In genomic region chr17:67912640-67913039, GRCm38 (mm10) we compare ENCODE assay signal across 10 mouse cellular contexts.
DNase-seq lines count a peak whose midpoint lies in the region; ATAC-seq and TF ChIP-seq lines count a peak whose summit lies in the region.
"Had no signal": no experiment of that assay in that cellular context is flagged by ENCODE, and none has a peak within 500 bp of the region (broad histone marks: within the 10 kb centered on the region; RNA-seq: fewer than 3 reads in every experiment).

No protein-coding gene starts in this region.

- no peaks in the 10 kb centered on the region for H3K27me3 ChIP-seq in testis, adult 2 months (ENCODE audit: control insufficient read depth, insufficient read depth, low read length)
- H3K27me3 ChIP-seq in kidney, adult 2 months (replicated peaks; ENCODE audit: control insufficient read depth, insufficient read depth, low read length), result no peaks in the 10 kb centered on the region
- H3K27me3 ChIP-seq in lung, postnatal 0 days (replicated peaks; ENCODE audit: insufficient read depth, low read length), result no peaks in the 10 kb centered on the region

- H3K27ac ChIP-seq in testis, adult 2 months (ENCODE audit: control insufficient read depth, insufficient read depth, low read depth, low read length), result no peak overlapping the region
- peak overlapping the region; percentile 50 for H3K27ac ChIP-seq in gastrocnemius, adult 2 months
- no peak overlapping the region for H3K27ac ChIP-seq in kidney, adult 2 months (ENCODE audit: insufficient read depth, low read depth, low read length)
- H3K27ac ChIP-seq in lung, postnatal 0 days (ENCODE audit: low read length), result no peak overlapping the region
- H3K27ac ChIP-seq: macrophage had no signal

- no peaks in the 10 kb centered on the region for H3K4me1 ChIP-seq in testis, adult 2 months (ENCODE audit: control insufficient read depth, insufficient read depth, low read length)
- no peaks in the 10 kb centered on the region for H3K4me1 ChIP-seq in kidney, adult 2 months (ENCODE audit: control insufficient read depth, insufficient read depth, low read length)
- 0 out of 2 replicates have a peak, but pooled peaks cover 4% of the 10 kb centered on the region for H3K4me1 ChIP-seq in lung, postnatal 0 days (ENCODE audit: insufficient read depth, low read depth, low read length)

- no peak overlapping the region for H3K9ac ChIP-seq in lung, postnatal 0 days (replicated peaks; ENCODE audit: low read depth)

- peak; percentile 55; the same call in 1 of the 2 replicates for TF ChIP-seq CTCF in testis, adult 2 months (IDR thresholded peaks at IDR 0.05; ENCODE audit: control insufficient read depth, insufficient read depth, insufficient replicate concordance, low read depth, low read length)
- peak; percentile 86 for TF ChIP-seq CTCF in gastrocnemius, adult 2 months (IDR thresholded peaks at IDR 0.05)
- peak; percentile 52; the same call in 1 of the 2 replicates for TF ChIP-seq CTCF in kidney, adult 2 months (conservative IDR thresholded peaks at IDR 0.05; ENCODE audit: insufficient read depth, insufficient read length, low read depth, low read length)
- TF ChIP-seq CTCF in lung, postnatal 0 days (IDR thresholded peaks at IDR 0.05), result peak; percentile 86

- no peak for TF ChIP-seq EP300 in lung, postnatal 0 days (IDR thresholded peaks at IDR 0.05)

- no peak for TF ChIP-seq POLR2A in testis, adult 2 months (IDR thresholded peaks at IDR 0.05; ENCODE audit: control insufficient read depth, low read depth, low read length)
- TF ChIP-seq POLR2A in kidney, adult 2 months (IDR thresholded peaks at IDR 0.05; ENCODE audit: low read depth, low read length), result no peak

- H3K36me3 ChIP-seq in testis, adult 2 months (ENCODE audit: control insufficient read depth, insufficient read depth, low read length), result no peaks in the 10 kb centered on the region
- H3K36me3 ChIP-seq in kidney, adult 2 months (ENCODE audit: control insufficient read depth, insufficient read depth, low read length), result no peaks in the 10 kb centered on the region
- H3K36me3 ChIP-seq in lung, postnatal 0 days (ENCODE audit: insufficient read depth, low read length), result no peaks in the 10 kb centered on the region

- intact Hi-C loops in gastrocnemius, adult 2 months (cut with DNase I), result loop anchor here (1.0 kb wide), 1 partner anchor 254 kb away; no protein-coding TSS in a partner anchor

- no peak for DNase-seq in testis, postnatal 14 days (ENCODE audit: low spot score)
- peak; percentile 11 for DNase-seq in cerebellum, adult 8-10 months
- DNase-seq in gastrocnemius, adult 2 months, result peak; percentile 71
- peak; percentile 28 for DNase-seq in kidney, adult 2 months
- peak; percentile 55 for DNase-seq in lung, postnatal 0 days (ENCODE audit: low spot score)
- DNase-seq in right cerebral cortex, postnatal 4 days, result peak; percentile 70
- DNase-seq in thymus, postnatal 25 days, result no peak

- no peaks in the 10 kb centered on the region for H3K9me3 ChIP-seq in lung, postnatal 0 days (ENCODE audit: low read length)

- WGBS in kidney, adult 2 months, result 47% methylated on average over 12 of the region's 12 CpGs
- 47% methylated on average over 12 of the region's 12 CpGs for WGBS in lung, postnatal 0 days

- no peak overlapping the region for H3K4me2 ChIP-seq in lung, postnatal 0 days (replicated peaks; ENCODE audit: low read depth, low read length)

- no peak overlapping the region for H3K4me3 ChIP-seq in testis, adult 2 months (ENCODE audit: control insufficient read depth, low read depth, low read length)
- peak overlapping the region; percentile 52 for H3K4me3 ChIP-seq in gastrocnemius, adult 2 months
- no peak overlapping the region for H3K4me3 ChIP-seq in kidney, adult 2 months (ENCODE audit: insufficient read depth, low read depth, low read length)
- H3K4me3 ChIP-seq in lung, postnatal 0 days (ENCODE audit: low read depth, low read length), result no peak overlapping the region
- H3K4me3 ChIP-seq: erythroblast, embryonic 14.5 days had no signal

- peak; percentile 70 for ATAC-seq in lung, postnatal 0 days

Comparison
In these comparisons a context has a peak if more than half of its experiments do, and no peak if none do; other contexts are left out.
1. DNase-seq: peak in cerebellum, adult 8-10 months (single experiment), gastrocnemius, adult 2 months (single experiment), kidney, adult 2 months (single experiment), lung, postnatal 0 days (single experiment) and right cerebral cortex, postnatal 4 days (single experiment); none in testis, postnatal 14 days (single experiment) and thymus, postnatal 25 days (single experiment).
2. Peak in every context shown above with its lines, with median percentiles within 50 percentile points of each other: CTCF ChIP-seq.